Mouse (Mus musculus) lung, embryonic 15.5 days (tissue): ENCODE measurements at regions not wholly inside any gene's neighbourhood (a gene's known extent, or its start where the extent isn't known, plus 50 kb on each side); places are given as distances from the start of the nearest gene placed in this dataset.

Experiments used
- ATAC-seq: fragments of 200-750 bp; cut with Nextera tagmentation; 2 replicates; pipeline ENCODE4 v1.8.0; 2017; ENCODE audit warnings: moderate number of reproducible peaks, borderline replicate concordance; ENCODE audit not compliant: low FRiP score, low TSS enrichment; ENCODE audit errors: extremely low read depth
- H3K27ac ChIP-seq: fragments of 300-500 bp; sonication (generic); 2 replicates; pipeline ENCODE4 v1.5.1; 2015; ENCODE audit warnings: moderate library complexity, mild to moderate bottlenecking, inconsistent platforms
- H3K27me3 ChIP-seq: fragments of 300-500 bp; sonication (generic); 2 replicates; pipeline ENCODE4 v1.6.1; 2015; ENCODE audit warnings: inconsistent platforms
- H3K36me3 ChIP-seq: fragments of 300-500 bp; sonication (generic); 2 replicates; pipeline ENCODE4 v1.6.1; 2015; ENCODE audit warnings: inconsistent platforms
- H3K4me1 ChIP-seq: fragments of 300-500 bp; sonication (generic); 2 replicates; pipeline ENCODE4 v1.6.1; 2015; ENCODE audit warnings: inconsistent platforms
- H3K4me2 ChIP-seq: fragments of 300-500 bp; sonication (generic); 2 replicates; pipeline ENCODE4 v1.6.1; 2015; ENCODE audit warnings: inconsistent platforms, mild to moderate bottlenecking, moderate library complexity
- H3K4me3 ChIP-seq: fragments of 300-500 bp; sonication (generic); 2 replicates; pipeline ENCODE4 v1.5.1; 2015; ENCODE audit warnings: mild to moderate bottlenecking, inconsistent platforms
- H3K9ac ChIP-seq: fragments of 300-500 bp; sonication (generic); 2 replicates; pipeline ENCODE4 v1.6.1; 2015; ENCODE audit warnings: inconsistent platforms
- H3K9me3 ChIP-seq: fragments of 300-500 bp; sonication (generic); 2 replicates; pipeline ENCODE4 v1.6.1; 2016; ENCODE audit warnings: inconsistent platforms
- WGBS: fragments of 180-500 bp; shearing (Covaris S2); methylation state at CpG from one replicate; pipeline ENCODE4 v1.1.7; 2015; 5-methylcytosine and 5-hydroxymethylcytosine counted together

DNA sequence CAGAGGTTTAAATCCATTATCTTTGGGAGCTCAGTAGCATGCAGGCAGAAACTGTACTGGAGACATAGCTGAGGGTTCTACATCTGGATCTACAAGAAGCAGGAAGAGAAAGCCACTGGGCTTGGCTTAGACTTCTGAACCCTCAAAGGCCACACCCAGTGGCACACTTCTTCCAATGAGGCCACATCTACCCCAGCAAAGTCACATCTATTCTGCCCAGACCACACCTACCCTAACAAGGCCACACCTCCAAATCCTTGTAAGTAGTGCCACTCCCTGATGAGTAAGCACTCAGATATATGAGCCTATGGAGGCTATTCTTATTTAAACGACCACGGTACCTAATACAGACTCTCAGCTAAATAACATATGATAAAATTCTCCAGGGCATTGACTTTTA lies 103.5 kb upstream of the Tram1l1 start:
- Histone ChIP-seq H3K4me2 (no peak overlapping the region), H3K27me3 (no peaks in the 10 kb centered on the region), H3K27ac (no peak overlapping the region), H3K4me3 (no peak overlapping the region), H3K9ac (no peak overlapping the region), H3K4me1 (no peaks in the 10 kb centered on the region), H3K9me3 (no peaks in the 10 kb centered on the region), H3K36me3 (no peaks in the 10 kb centered on the region)
- no peak for ATAC-seq
- 85% methylated on average over 2 of the region's 2 CpGs for WGBS

DNA sequence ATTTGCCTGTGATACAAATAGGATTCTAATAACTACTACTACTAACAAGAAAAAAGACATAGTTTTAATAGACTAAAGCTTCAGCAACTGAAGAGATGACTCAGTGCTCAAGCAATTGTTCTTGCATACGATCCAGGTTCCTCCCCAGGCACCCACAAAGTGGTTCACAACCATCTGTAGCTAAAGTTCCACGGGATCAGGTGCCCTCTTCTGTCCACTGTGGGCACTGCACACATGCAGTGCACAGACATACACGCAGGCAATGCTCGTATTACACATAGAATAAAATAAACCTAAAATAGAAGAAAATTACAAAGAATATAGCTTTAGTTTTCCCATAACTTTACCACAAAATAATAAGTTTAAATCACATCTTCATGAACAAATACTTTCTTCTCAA lies 94.7 kb upstream of the Tram1l1 start:
- Histone ChIP-seq H3K4me1 (no peaks in the 10 kb centered on the region), H3K4me2 (no peak overlapping the region), H3K9ac (no peak overlapping the region), H3K9me3 (no peaks in the 10 kb centered on the region), H3K36me3 (no peaks in the 10 kb centered on the region), H3K27ac (no peak overlapping the region), H3K27me3 (no peaks in the 10 kb centered on the region), H3K4me3 (no peak overlapping the region)
- no peak for ATAC-seq
- WGBS = 69% methylated on average over 4 of the region's 4 CpGs

DNA sequence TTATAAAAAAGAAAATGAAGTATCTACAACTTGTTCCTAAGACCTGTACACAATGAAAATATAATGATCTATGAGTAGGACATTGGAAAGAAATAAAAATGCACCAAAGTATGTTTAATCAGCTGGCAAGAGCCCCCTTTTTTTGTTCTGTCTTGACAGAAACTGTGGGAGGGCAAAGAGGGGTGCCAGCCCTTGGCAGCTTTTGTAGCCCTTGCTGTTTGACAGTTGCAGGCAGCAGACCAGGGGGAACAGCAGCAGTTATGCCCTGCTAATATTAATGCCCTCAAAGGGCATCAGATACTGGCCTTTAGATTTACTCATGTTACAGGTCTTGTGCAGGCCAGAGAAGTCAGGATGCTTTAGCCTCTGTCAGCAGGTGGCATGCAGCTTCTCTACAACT lies 93.0 kb upstream of the Tram1l1 start:
- no peaks in the 10 kb centered on the region for H3K27me3 ChIP-seq
- no peak overlapping the region for H3K27ac ChIP-seq
- no peak for ATAC-seq
- H3K4me3 ChIP-seq = no peak overlapping the region
- H3K9me3 ChIP-seq = no peaks in the 10 kb centered on the region
- no peaks in the 10 kb centered on the region for H3K36me3 ChIP-seq
- H3K4me2 ChIP-seq = no peak overlapping the region
- no peaks in the 10 kb centered on the region for H3K4me1 ChIP-seq
- H3K9ac ChIP-seq = no peak overlapping the region

DNA sequence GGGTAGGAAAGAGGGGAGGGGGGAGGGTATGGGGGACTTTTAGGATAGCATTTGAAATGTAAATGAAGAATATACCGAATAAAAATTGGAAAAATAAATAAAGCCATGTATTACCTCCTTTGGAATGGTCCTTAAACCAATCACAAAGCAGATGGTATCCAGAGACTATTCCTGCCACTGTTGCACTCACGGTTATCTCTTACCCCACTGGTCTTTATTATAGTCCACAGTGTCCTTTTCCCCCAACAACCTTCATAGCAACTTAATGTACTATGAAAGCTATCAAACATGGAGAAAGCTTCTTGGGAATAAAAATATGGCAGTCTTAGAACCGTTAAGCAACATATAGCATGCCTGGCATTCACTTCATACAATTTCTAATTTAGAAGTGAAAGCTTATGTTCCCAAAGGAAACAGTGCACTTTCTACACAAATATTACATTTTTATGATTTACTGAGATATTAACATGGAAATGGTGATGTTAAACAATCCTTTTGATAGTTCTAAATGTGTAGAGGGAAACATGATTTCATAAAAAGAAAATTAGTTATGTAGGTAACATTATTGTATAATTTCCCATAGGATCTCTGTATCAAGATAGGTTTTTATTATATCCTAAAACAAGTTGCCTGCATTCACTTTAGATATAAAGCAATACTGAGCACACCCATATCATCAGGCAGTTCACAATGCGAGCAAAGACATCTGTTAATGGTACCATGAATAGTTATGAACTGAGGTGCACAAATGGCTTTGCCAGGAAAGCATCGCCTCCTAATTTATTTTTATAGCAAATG lies 79.5 kb upstream of the Tram1l1 start:
- H3K4me3 ChIP-seq = no peak overlapping the region
- no peaks in the 10 kb centered on the region for H3K36me3 ChIP-seq
- H3K9me3 ChIP-seq = no peaks in the 10 kb centered on the region
- no peak overlapping the region for H3K9ac ChIP-seq
- H3K27me3 ChIP-seq = no peaks in the 10 kb centered on the region
- no peak for ATAC-seq
- 69% methylated on average over 5 of the region's 5 CpGs for WGBS
- H3K4me2 ChIP-seq = no peak overlapping the region
- no peaks in the 10 kb centered on the region for H3K4me1 ChIP-seq
- no peak overlapping the region for H3K27ac ChIP-seq

DNA sequence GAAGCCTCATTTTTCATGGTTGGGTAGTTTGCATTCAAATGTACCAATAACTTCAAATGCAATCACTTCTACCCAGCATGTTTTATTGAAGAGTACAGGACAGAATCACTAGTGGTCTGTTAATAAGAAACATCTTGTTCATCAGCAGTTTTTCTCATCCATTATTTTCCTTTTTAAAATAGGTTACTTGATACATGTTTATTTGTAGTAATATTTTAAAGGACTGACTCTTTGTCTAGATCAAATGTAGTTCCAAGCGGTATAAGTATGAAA lies 79.0 kb upstream of the Tram1l1 start:
- Histone ChIP-seq H3K36me3 (no peaks in the 10 kb centered on the region), H3K9me3 (no peaks in the 10 kb centered on the region), H3K27me3 (no peaks in the 10 kb centered on the region), H3K4me2 (no peak overlapping the region), H3K4me1 (no peaks in the 10 kb centered on the region), H3K9ac (no peak overlapping the region), H3K27ac (no peak overlapping the region), H3K4me3 (no peak overlapping the region)
- ATAC-seq = no peak
- WGBS = 79% methylated on average over 1 of the region's 1 CpGs

DNA sequence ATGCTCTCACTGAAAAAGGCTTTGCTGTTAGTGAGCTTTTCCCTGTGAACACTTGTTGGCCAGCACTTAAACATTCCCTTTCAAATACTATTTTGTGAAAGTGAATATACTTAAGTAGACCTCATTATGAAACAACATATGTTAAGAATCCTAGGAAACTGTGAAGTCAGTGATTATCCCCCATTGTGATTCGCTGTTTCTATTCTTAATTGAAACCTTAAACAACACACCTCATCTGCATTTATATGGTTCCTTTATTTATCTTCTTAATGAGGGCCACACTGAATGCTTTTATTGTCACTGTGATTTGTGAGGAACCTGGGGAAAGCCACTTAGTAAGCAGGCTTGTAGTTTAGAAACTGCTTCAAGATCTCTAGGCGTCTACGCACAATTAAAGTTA lies 58.5 kb upstream of the Tram1l1 start:
- no peak overlapping the region for H3K4me2 ChIP-seq
- ATAC-seq = no peak
- H3K9ac ChIP-seq = no peak overlapping the region
- H3K4me3 ChIP-seq = no peak overlapping the region
- 64% methylated on average over 3 of the region's 3 CpGs for WGBS
- H3K36me3 ChIP-seq = no peaks in the 10 kb centered on the region
- no peaks in the 10 kb centered on the region for H3K4me1 ChIP-seq
- no peak overlapping the region for H3K27ac ChIP-seq
- no peaks in the 10 kb centered on the region for H3K9me3 ChIP-seq
- no peaks in the 10 kb centered on the region for H3K27me3 ChIP-seq

DNA sequence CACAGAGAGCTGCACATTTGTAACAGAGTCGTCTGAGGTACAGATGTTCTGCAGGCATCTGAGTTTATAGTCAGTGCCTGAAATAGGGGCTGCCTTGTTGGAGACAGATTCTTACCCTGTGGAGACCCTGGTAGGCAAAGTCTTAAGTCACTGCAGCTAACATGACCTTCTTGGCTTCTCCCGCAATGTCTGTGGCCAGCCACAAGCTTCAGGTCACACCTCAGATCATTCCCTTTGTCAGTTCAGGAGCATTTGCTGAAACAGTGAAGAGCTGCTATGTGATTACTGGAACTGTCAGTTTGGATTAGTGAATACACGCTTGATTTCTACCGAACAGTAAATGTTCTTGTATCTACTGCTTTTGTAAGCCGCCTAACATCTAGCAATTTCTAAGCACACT lies 53.8 kb upstream of the Tram1l1 start:
- H3K4me3 ChIP-seq = no peak overlapping the region
- 52% methylated on average over 5 of the region's 5 CpGs for WGBS
- no peak overlapping the region for H3K27ac ChIP-seq
- H3K4me2 ChIP-seq = no peak overlapping the region
- no peaks in the 10 kb centered on the region for H3K4me1 ChIP-seq
- no peaks in the 10 kb centered on the region for H3K27me3 ChIP-seq
- ATAC-seq = no peak
- no peak overlapping the region for H3K9ac ChIP-seq
- H3K36me3 ChIP-seq = no peaks in the 10 kb centered on the region
- no peaks in the 10 kb centered on the region for H3K9me3 ChIP-seq

DNA sequence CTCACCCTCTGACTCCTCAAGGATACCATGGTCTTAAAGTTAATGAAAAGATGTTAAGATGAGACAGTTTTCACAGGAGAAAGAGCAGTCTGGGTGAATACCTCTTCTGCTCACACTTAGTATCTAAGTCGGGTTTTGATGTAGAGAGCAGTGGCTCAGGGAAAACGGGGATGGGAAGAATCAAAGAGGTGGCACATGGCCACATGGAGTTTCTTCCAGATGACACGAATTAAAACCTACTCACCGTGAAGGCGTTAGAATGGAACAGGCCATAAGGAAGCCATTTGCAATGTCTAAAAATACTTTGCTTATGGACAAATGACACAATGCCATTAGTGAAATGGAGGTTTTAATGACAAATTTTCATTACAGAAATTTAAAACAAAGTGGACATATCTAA lies 50.1 kb upstream of the Tram1l1 start:
- H3K27ac ChIP-seq = no peak overlapping the region
- 68% methylated on average over 5 of the region's 5 CpGs for WGBS
- no peaks in the 10 kb centered on the region for H3K27me3 ChIP-seq
- no peak overlapping the region for H3K4me3 ChIP-seq
- ATAC-seq = no peak
- H3K4me2 ChIP-seq = no peak overlapping the region
- no peaks in the 10 kb centered on the region for H3K4me1 ChIP-seq
- no peaks in the 10 kb centered on the region for H3K36me3 ChIP-seq
- no peak overlapping the region for H3K9ac ChIP-seq
- no peaks in the 10 kb centered on the region for H3K9me3 ChIP-seq
